Comparison of ENCODE assay signal across 8 mouse cellular contexts in genomic region chr2:166650414-166650813, GRCm38 (mm10).
DNase-seq lines count a peak whose midpoint lies in the region; ATAC-seq lines count a peak whose summit lies in the region.

No protein-coding gene starts in this region.

- H3K36me3 ChIP-seq in forebrain, embryonic 10.5 days (replicated peaks) = peaks cover 5% of the 10 kb centered on the region; the same call in 1 of the 2 replicates
- no peaks in the 10 kb centered on the region for H3K36me3 ChIP-seq in forebrain, embryonic 16.5 days (ENCODE audit: control insufficient read depth, insufficient read depth)
- no peaks in the 10 kb centered on the region for H3K36me3 ChIP-seq in heart, embryonic 15.5 days
- H3K36me3 ChIP-seq in kidney, embryonic 16.5 days (ENCODE audit: insufficient read depth, low read length) = no peaks in the 10 kb centered on the region

- no peak overlapping the region for H3K9ac ChIP-seq in forebrain, embryonic 16.5 days (replicated peaks; ENCODE audit: low read depth, low read length)
- no peak overlapping the region for H3K9ac ChIP-seq in heart, embryonic 15.5 days
- no peak overlapping the region for H3K9ac ChIP-seq in kidney, embryonic 16.5 days (replicated peaks; ENCODE audit: low read length)

- ATAC-seq in forebrain, embryonic 16.5 days = no peak
- ATAC-seq in heart, embryonic 15.5 days (replicated peaks; ENCODE audit: insufficient number of reproducible peaks, insufficient read depth, low FRiP score, low read depth) = peak; percentile 37; the same call in 1 of the 2 replicates
- no peak for ATAC-seq in kidney, embryonic 16.5 days (ENCODE audit: low FRiP score, low TSS enrichment)
- peak; percentile 90 for ATAC-seq in megakaryocyte, adult 5-6 weeks (ENCODE audit: poor library complexity, severe bottlenecking)

- peaks cover 62% of the 10 kb centered on the region for H3K4me1 ChIP-seq in forebrain, embryonic 10.5 days
- H3K4me1 ChIP-seq in forebrain, embryonic 16.5 days (replicated peaks; ENCODE audit: control insufficient read depth, insufficient read depth, low read length) = peaks cover 26% of the 10 kb centered on the region
- peaks cover 15% of the 10 kb centered on the region for H3K4me1 ChIP-seq in heart, embryonic 15.5 days (replicated peaks)
- 0 out of 2 replicates have a peak, but pooled peaks cover 4% of the 10 kb centered on the region for H3K4me1 ChIP-seq in kidney, embryonic 16.5 days (ENCODE audit: insufficient read depth, low read length)

- no peaks in the 10 kb centered on the region for H3K27me3 ChIP-seq in forebrain, embryonic 10.5 days (ENCODE audit: poor library complexity, severe bottlenecking)
- no peaks in the 10 kb centered on the region for H3K27me3 ChIP-seq in forebrain, embryonic 16.5 days (replicated peaks; ENCODE audit: control insufficient read depth, insufficient read depth, low read length)
- H3K27me3 ChIP-seq in heart, embryonic 15.5 days = no peaks in the 10 kb centered on the region
- H3K27me3 ChIP-seq in kidney, embryonic 16.5 days (ENCODE audit: insufficient read depth, low read length) = no peaks in the 10 kb centered on the region

- no peak for DNase-seq in forebrain, embryonic 10.5 days (ENCODE audit: extremely low spot score, low spot score)
- peak; percentile 55 for DNase-seq in T-cell, adult 2 months (ENCODE audit: low spot score)
- DNase-seq in ovary, postnatal 10 days (ENCODE audit: low spot score) = no peak
- no peak for DNase-seq in frontal cortex, postnatal 25 days (ENCODE audit: low spot score in 2 of 2)

- H3K27ac ChIP-seq in forebrain, embryonic 10.5 days = peak overlapping the region; percentile 62
- no peak overlapping the region for H3K27ac ChIP-seq in forebrain, embryonic 16.5 days (ENCODE audit: low read length)
- peak overlapping the region; percentile 53 for H3K27ac ChIP-seq in heart, embryonic 15.5 days
- peak overlapping the region; percentile 63; the same call in 1 of the 2 replicates for H3K27ac ChIP-seq in kidney, embryonic 16.5 days (ENCODE audit: low read length)

- no peaks in the 10 kb centered on the region for H3K9me3 ChIP-seq in forebrain, embryonic 10.5 days
- no peaks in the 10 kb centered on the region for H3K9me3 ChIP-seq in forebrain, embryonic 16.5 days (ENCODE audit: control insufficient read depth, low read length)
- H3K9me3 ChIP-seq in heart, embryonic 15.5 days (replicated peaks) = no peaks in the 10 kb centered on the region
- no peaks in the 10 kb centered on the region for H3K9me3 ChIP-seq in kidney, embryonic 16.5 days (ENCODE audit: low read length)

- H3K4me3 ChIP-seq in forebrain, embryonic 10.5 days = no peak overlapping the region
- no peak overlapping the region for H3K4me3 ChIP-seq in forebrain, embryonic 16.5 days (replicated peaks; ENCODE audit: low read length)
- H3K4me3 ChIP-seq in heart, embryonic 15.5 days = no peak overlapping the region
- H3K4me3 ChIP-seq in kidney, embryonic 16.5 days (ENCODE audit: low read length) = no peak overlapping the region

- H3K4me2 ChIP-seq in forebrain, embryonic 16.5 days (ENCODE audit: low read length) = no peak overlapping the region
- no peak overlapping the region for H3K4me2 ChIP-seq in heart, embryonic 15.5 days
- H3K4me2 ChIP-seq in kidney, embryonic 16.5 days (replicated peaks; ENCODE audit: low read depth, low read length) = no peak overlapping the region

- 61% methylated on average over 9 of the region's 9 CpGs for WGBS in forebrain, embryonic 10.5 days
- 40% methylated on average over 9 of the region's 9 CpGs for WGBS in forebrain, embryonic 16.5 days
- WGBS in heart, embryonic 15.5 days = 66% methylated on average over 9 of the region's 9 CpGs
- WGBS in kidney, embryonic 16.5 days = 59% methylated on average over 9 of the region's 9 CpGs

Comparison
In these comparisons a context has a peak if more than half of its experiments do, and no peak if none do; other contexts are left out.
1. ATAC-seq: peak in heart, embryonic 15.5 days (single experiment) and megakaryocyte, adult 5-6 weeks (single experiment); none in forebrain, embryonic 16.5 days (single experiment) and kidney, embryonic 16.5 days (single experiment).